In genomic region chr16:80587278-80587677, GRCm38 (mm10) we compare ENCODE assay signal across 27 mouse cellular contexts.
A peak's percentile ranks its signal among the peaks of the same experiment; 100 is the strongest.
DNase-seq lines count a peak whose midpoint lies in the region; ATAC-seq and TF ChIP-seq lines count a peak whose summit lies in the region.
"Had no signal": no experiment of that assay in that cellular context is flagged by ENCODE, and none has a peak within 500 bp of the region (broad histone marks: within the 10 kb centered on the region; RNA-seq: fewer than 3 reads in every experiment).

No protein-coding gene starts in this region.

- no peak overlapping the region for H3K4me3 ChIP-seq in heart, adult 2 months
- H3K4me3 ChIP-seq in heart, embryonic 12.5 days, result no peak overlapping the region
- no peak overlapping the region for H3K4me3 ChIP-seq in heart, postnatal 0 days (ENCODE audit: low read depth, low read length)
- H3K4me3 ChIP-seq: embryonic facial prominence, embryonic 12.5 days; embryonic facial prominence, embryonic 15.5 days; gastrocnemius, adult 2 months; heart, embryonic 13.5 days had no signal

- intact Hi-C loops in heart, adult 2 months (cut with DNase I), result no loop called here
- intact Hi-C loops in heart, postnatal 10 days (cut with DNase I), result no loop called here

- H3K27ac ChIP-seq in heart, adult 2 months, result peak overlapping the region; percentile 24
- no peak overlapping the region for H3K27ac ChIP-seq in heart, embryonic 12.5 days (ENCODE audit: poor library complexity, severe bottlenecking)
- H3K27ac ChIP-seq in heart, postnatal 0 days (ENCODE audit: low read depth), result no peak overlapping the region
- H3K27ac ChIP-seq: embryonic facial prominence, embryonic 12.5 days; embryonic facial prominence, embryonic 15.5 days; gastrocnemius, adult 2 months; heart, embryonic 13.5 days; hindbrain, embryonic 14.5 days; hindbrain, postnatal 0 days had no signal

- no peaks in the 10 kb centered on the region for H3K79me2 ChIP-seq in heart, adult 2 months (replicated peaks; ENCODE audit: control insufficient read depth, insufficient read depth, low read length)

- no peak overlapping the region for H3K9ac ChIP-seq in heart, adult 2 months (ENCODE audit: low read depth, low read length)
- no peak overlapping the region for H3K9ac ChIP-seq in heart, embryonic 12.5 days
- H3K9ac ChIP-seq in heart, postnatal 0 days (replicated peaks; ENCODE audit: low read depth, low read length), result no peak overlapping the region
- H3K9ac ChIP-seq: embryonic facial prominence, embryonic 12.5 days; embryonic facial prominence, embryonic 15.5 days; forebrain, postnatal 0 days; heart, embryonic 13.5 days; hindbrain, embryonic 14.5 days had no signal

- TF ChIP-seq POLR2A in heart, adult 2 months (IDR thresholded peaks at IDR 0.05; ENCODE audit: insufficient read depth, low read depth, low read length), result 0 out of 2 replicates have a peak, but pooled peaks have one; percentile 24

- no peaks in the 10 kb centered on the region for H3K27me3 ChIP-seq in heart, adult 2 months (ENCODE audit: control insufficient read depth, insufficient read depth, low read length)
- no peaks in the 10 kb centered on the region for H3K27me3 ChIP-seq in heart, embryonic 12.5 days (replicated peaks)
- H3K27me3 ChIP-seq in heart, postnatal 0 days (ENCODE audit: control insufficient read depth, insufficient read depth, low read length), result no peaks in the 10 kb centered on the region
- H3K27me3 ChIP-seq: embryonic facial prominence, embryonic 12.5 days; embryonic facial prominence, embryonic 15.5 days; heart, embryonic 13.5 days; Patski had no signal

- ATAC-seq in heart, embryonic 12.5 days (ENCODE audit: insufficient number of reproducible peaks, low FRiP score), result no peak
- peak; percentile 20; the same call in 1 of the 2 replicates for ATAC-seq in heart, postnatal 0 days (ENCODE audit: insufficient read depth, low read depth)
- ATAC-seq: CD4-positive, CD25-positive, alpha-beta regulatory T cell, adult 4 months; forebrain, embryonic 14.5 days; forebrain, postnatal 0 days; hindbrain, postnatal 0 days; inflammation-experienced regulatory T-cells, adult 6 months; intestine, embryonic 16.5 days; Patski had no signal

- H3K36me3 ChIP-seq in heart, adult 2 months (ENCODE audit: control insufficient read depth, insufficient read depth, low read length), result no peaks in the 10 kb centered on the region
- H3K36me3 ChIP-seq in heart, embryonic 12.5 days, result no peaks in the 10 kb centered on the region
- no peaks in the 10 kb centered on the region for H3K36me3 ChIP-seq in heart, postnatal 0 days (replicated peaks; ENCODE audit: control insufficient read depth, insufficient read depth, low read length)
- H3K36me3 ChIP-seq: embryonic facial prominence, embryonic 12.5 days; embryonic facial prominence, embryonic 15.5 days; heart, embryonic 13.5 days had no signal

- no peaks in the 10 kb centered on the region for H3K9me3 ChIP-seq in heart, embryonic 12.5 days (replicated peaks)
- H3K9me3 ChIP-seq in heart, postnatal 0 days (replicated peaks; ENCODE audit: control insufficient read depth, low read length), result no peaks in the 10 kb centered on the region
- H3K9me3 ChIP-seq: embryonic facial prominence, embryonic 12.5 days; embryonic facial prominence, embryonic 15.5 days; heart, embryonic 13.5 days had no signal

- TF ChIP-seq CTCF in heart, adult 2 months (IDR thresholded peaks at IDR 0.05), result no peak
- TF ChIP-seq CTCF in heart, postnatal 0 days (IDR thresholded peaks at IDR 0.05; ENCODE audit: low read depth), result no peak

- WGBS in heart, adult 2 months, result 27% methylated on average over 3 of the region's 3 CpGs
- WGBS in heart, embryonic 12.5 days, result 51% methylated on average over 3 of the region's 3 CpGs
- 36% methylated on average over 3 of the region's 3 CpGs for WGBS in heart, postnatal 0 days

- H3K4me2 ChIP-seq in heart, embryonic 12.5 days, result no peak overlapping the region
- H3K4me2 ChIP-seq in heart, postnatal 0 days (ENCODE audit: low read depth, low read length), result no peak overlapping the region
- H3K4me2 ChIP-seq: embryonic facial prominence, embryonic 12.5 days; embryonic facial prominence, embryonic 15.5 days; heart, embryonic 13.5 days; hindbrain, embryonic 14.5 days had no signal

- TF ChIP-seq EP300 in heart, adult 2 months (IDR thresholded peaks at IDR 0.05; ENCODE audit: insufficient read depth, low read depth, low read length), result peak; percentile 48; the same call in 1 of the 2 replicates
- 0 out of 2 replicates have a peak, but pooled peaks have one; percentile 67 for TF ChIP-seq EP300 in heart, postnatal 0 days (IDR thresholded peaks at IDR 0.05; ENCODE audit: low read depth)

- no peaks in the 10 kb centered on the region for H3K4me1 ChIP-seq in heart, adult 2 months (ENCODE audit: control insufficient read depth, insufficient read depth, low read length)
- no peaks in the 10 kb centered on the region for H3K4me1 ChIP-seq in heart, embryonic 12.5 days (replicated peaks)
- H3K4me1 ChIP-seq in heart, postnatal 0 days (ENCODE audit: control insufficient read depth, insufficient read depth), result no peaks in the 10 kb centered on the region
- H3K4me1 ChIP-seq: embryonic facial prominence, embryonic 12.5 days; embryonic facial prominence, embryonic 15.5 days; heart, embryonic 13.5 days had no signal

- peak in 1 of 2 experiments; percentile 5 for DNase-seq in heart, adult 2 months
- no peak for DNase-seq in heart, postnatal 0 days (ENCODE audit: low spot score)
- no peak for DNase-seq in heart, postnatal 10 days
- peak; percentile 8 for DNase-seq in lung, postnatal 36 days
- no peak for DNase-seq in lung, postnatal 25 days (ENCODE audit: low spot score)
- DNase-seq in MEL-GATA-1-ER (ENCODE audit: extremely low read depth, low read depth), result peak; percentile 24
- DNase-seq in urinary bladder, postnatal 14 days (ENCODE audit: low spot score), result no peak
- DNase-seq: adrenal gland, postnatal 10 days; adrenal gland, postnatal 36 days; cerebellum, adult 18-20 months; cerebellum, adult 9-10 months; cerebellum, postnatal 14 days; forebrain, postnatal 0 days; gastrocnemius, adult 2 months; gastrocnemius, postnatal 14 days; kidney, adult 18-20 months had no signal

Comparison
In these comparisons a context has a peak if more than half of its experiments do, and no peak if none do; other contexts are left out.
1. DNase-seq: peak in lung, postnatal 36 days (single experiment) and MEL-GATA-1-ER (single experiment); none in heart, postnatal 0 days (single experiment), heart, postnatal 10 days (0 of 2), lung, postnatal 25 days (single experiment) and urinary bladder, postnatal 14 days (single experiment).